In genomic region chr6:56832407-56832796, GRCm38 (mm10) we compare ENCODE assay signal across 8 mouse cellular contexts. TPM values are rescaled to one million over a fixed set of nuclear protein-coding genes. Genes with fewer than 3 reads are reported as not detected.
DNase-seq lines count a peak whose midpoint lies in the region; ATAC-seq and TF ChIP-seq lines count a peak whose summit lies in the region.

No protein-coding gene starts in this region.

- peak; percentile 7 for ATAC-seq in Patski
- peak; percentile 43 for ATAC-seq in granulocyte monocyte progenitor cell, adult 5-6 weeks (replicated peaks; ENCODE audit: poor library complexity, severe bottlenecking)
- ATAC-seq in liver, embryonic 12.5 days: peak; percentile 20; the same call in 1 of the 2 replicates

- no peaks in the 10 kb centered on the region for H3K27me3 ChIP-seq in Patski
- peaks cover 2% of the 10 kb centered on the region; the same call in 1 of the 2 replicates for H3K27me3 ChIP-seq in liver, embryonic 12.5 days (replicated peaks)
- H3K27me3 ChIP-seq in small intestine, adult 2 months (ENCODE audit: control insufficient read depth, insufficient read depth, low read length): 0 out of 2 replicates have a peak, but pooled peaks cover 4% of the 10 kb centered on the region

- peaks cover 22% of the 10 kb centered on the region for H3K4me1 ChIP-seq in liver, embryonic 12.5 days
- no peaks in the 10 kb centered on the region; the same call in 1 of the 2 replicates for H3K4me1 ChIP-seq in small intestine, adult 2 months (ENCODE audit: control insufficient read depth, insufficient read depth, insufficient read length, low read length)

- POLR2A ChIA-PET in Patski (lab: Charles Lee): no interaction called here

- CTCF ChIA-PET in Patski (lab: Charles Lee): interaction anchor here (1.6 to 2.2 kb wide), 2 partner anchors 76 to 89 kb away, joined by 4 to 8 read pairs; no protein-coding TSS in a partner anchor

- TF ChIP-seq CTCF in Patski (IDR thresholded peaks at IDR 0.05): no peak
- no peak for TF ChIP-seq CTCF in small intestine, adult 2 months (IDR thresholded peaks at IDR 0.05; ENCODE audit: extremely low read depth, insufficient read length, insufficient replicate concordance, low read depth, low read length)

- H3K27ac ChIP-seq in liver, embryonic 12.5 days: peak overlapping the region; percentile 65; the same call in 1 of the 2 replicates
- H3K27ac ChIP-seq in small intestine, adult 2 months (ENCODE audit: insufficient read depth, low read depth, low read length): no peak overlapping the region

- peak overlapping the region; percentile 69 for H3K4me3 ChIP-seq in liver, embryonic 12.5 days
- H3K4me3 ChIP-seq in small intestine, adult 2 months (ENCODE audit: low read depth, low read length): peak overlapping the region; percentile 71

- WGBS in liver, embryonic 12.5 days (ENCODE audit: insufficient replicate concordance): under 1% methylated on average over 14 of the region's 15 CpGs
- WGBS in small intestine, adult 2 months: 15% methylated on average over 15 of the region's 15 CpGs

- peaks cover 14% of the 10 kb centered on the region; the same call in 1 of the 2 replicates for H3K36me3 ChIP-seq in liver, embryonic 12.5 days
- no peaks in the 10 kb centered on the region for H3K36me3 ChIP-seq in small intestine, adult 2 months (ENCODE audit: control insufficient read depth, insufficient read depth, low read length)

- in situ Hi-C loops in Patski (cut with MboI; ENCODE audit: low pct_unique_long_range_greater_than_20kb): no loop called here

- no peaks in the 10 kb centered on the region for H3K9me3 ChIP-seq in liver, embryonic 12.5 days (replicated peaks)

- no peak for TF ChIP-seq POLR2A in small intestine, adult 2 months (IDR thresholded peaks at IDR 0.05; ENCODE audit: low read depth, low read length)

- peak overlapping the region; percentile 77 for H3K9ac ChIP-seq in liver, embryonic 12.5 days

- peak overlapping the region; percentile 95 for H3K4me2 ChIP-seq in liver, embryonic 12.5 days

- DNase-seq in gastrocnemius, adult 18-20 months (ENCODE audit: low spot score): peak; percentile 2
- no peak for DNase-seq in gastrocnemius, postnatal 10 days
- no peak for DNase-seq in Patski (ENCODE audit: low read depth, low spot score)
- no peak for DNase-seq in cerebellum, postnatal 36 days
- DNase-seq in urinary bladder, postnatal 14 days (ENCODE audit: low spot score): no peak

RNA-seq across cellular contexts. Expression of gene Fkbp9, which starts 0.5 kb away (rescaled TPM):
- total RNA-seq in gastrocnemius, adult 18-20 months (2021): 10 to 100 TPM; 53.9 to 54.6 TPM
- total RNA-seq in gastrocnemius, postnatal 10 days (2021): 100 to 1,000 TPM; 120 to 138 TPM
- 169 TPM for polyA plus RNA-seq in Patski (2021)
- total RNA-seq in granulocyte monocyte progenitor cell, adult 5-6 weeks (2014; fragmentation: Nextera tagmentation): 4.6 and 8.7 TPM in 2 replicates
- 9.2 and 13.7 TPM in 2 replicates for total RNA-seq in granulocyte monocyte progenitor cell, adult 5-6 weeks (2017)
- polyA plus RNA-seq in liver, embryonic 12.5 days (2016; fragmentation: Nextera tagmentation; extraction: Ambion mirVana): 34.3 and 35.0 TPM in 2 replicates
- 6.2 and 9.4 TPM in 2 replicates for polyA plus RNA-seq in small intestine, adult 2 months (2012; rRNA removed)

RNA-seq across cellular contexts. Expression of gene Kbtbd2, which starts 34.8 kb away (rescaled TPM):
- 10 to 100 TPM; 23.6 to 24.6 TPM for total RNA-seq in gastrocnemius, adult 18-20 months (2021)
- total RNA-seq in gastrocnemius, postnatal 10 days (2021): 10 to 100 TPM; 21.9 to 25.8 TPM
- 27.7 TPM for polyA plus RNA-seq in Patski (2021)
- total RNA-seq in granulocyte monocyte progenitor cell, adult 5-6 weeks (2014; fragmentation: Nextera tagmentation): 25.0 and 31.4 TPM in 2 replicates
- total RNA-seq in granulocyte monocyte progenitor cell, adult 5-6 weeks (2017): 25.4 and 34.2 TPM in 2 replicates
- 23.9 and 25.3 TPM in 2 replicates for polyA plus RNA-seq in liver, embryonic 12.5 days (2016; fragmentation: Nextera tagmentation; extraction: Ambion mirVana)
- polyA plus RNA-seq in small intestine, adult 2 months (2012; rRNA removed): 2.1 and 3.7 TPM in 2 replicates
